Mouse (Mus musculus) T-cell, adult 2 months (primary cell): Measurements from ENCODE around the gene Olfr823.
"Not testable (repeated sequence)": the region's sequence is repeated elsewhere in the genome, so short reads cannot be mapped to it uniquely, and the experiment has no call there.

Experiments
- DNase-seq: peaks from one replicate; pipeline ENCODE4 v3.0.0; 2022; ENCODE audit warnings: low spot score

The Olfr823 gene

GRCm38 (mm10) chr10:130115283-130115682 is at the start of gene Olfr823:
Gene Olfr823 (minus strand): TSS chr10:130115383.
- not testable (repeated sequence) for DNase-seq

GRCm38 (mm10) chr10:130144121-130144520 is 28.9 kb upstream of the Olfr823 start:
- DNase-seq: no peak

- not testable (repeated sequence) for DNase-seq
Measured at GRCm38 (mm10) chr10:130142481-130142880, 27.3 kb upstream of the Olfr823 start.

GRCm38 (mm10) chr10:130134811-130135210 is 19.6 kb upstream of the Olfr823 start:
- no peak for DNase-seq

GRCm38 (mm10) chr10:130129900-130130299 is 14.7 kb upstream of the Olfr823 start, which contains the start of gene Olfr824:
Gene Olfr824 (minus strand): TSS chr10:130130000.
- DNase-seq: not testable (repeated sequence)

GRCm38 (mm10) chr10:130116045-130116444 is 862 bp upstream of the Olfr823 start:
- not testable (repeated sequence) for DNase-seq

GRCm38 (mm10) chr10:130096104-130096503 is 19.1 kb downstream of the Olfr823 start:
- no peak for DNase-seq

GRCm38 (mm10) chr10:130092838-130093440 is 22.2 kb downstream of the Olfr823 start:
- no peak for DNase-seq

- DNase-seq: no peak
Measured at GRCm38 (mm10) chr10:130070910-130071309, 44.3 kb downstream of the Olfr823 start, which contains the start of gene Olfr822. Gene Olfr822 (plus strand): TSS chr10:130071210.
